Mouse (Mus musculus): ENCODE data around the gene Selplg. TPM values are rescaled to one million over a fixed set of nuclear protein-coding genes. Genes with fewer than 3 reads are reported as not detected.
"Not testable (repeated sequence)": the region's sequence is repeated elsewhere in the genome, so short reads cannot be mapped to it uniquely, and the experiment has no call there.

The Selplg gene
- total and polyA plus RNA-seq, 3 experiments = 3.4 to 14.1 (median 4.5) TPM

- WGBS = 83% methylated on average over 5 of the region's 5 CpGs
- DNase-seq = no peak
- TF ChIP-seq POLR2A (IDR thresholded peaks at IDR 0.05; ENCODE audit: insufficient read depth, low read depth, low read length) = no peak
- no peak for TF ChIP-seq CTCF (IDR thresholded peaks at IDR 0.05)
- TF ChIP-seq EP300 (IDR thresholded peaks at IDR 0.05; ENCODE audit: insufficient read depth, low read depth, low read length) = no peak
Measured at GRCm38 (mm10) chr5:113780763-113781162, 51.7 kb downstream of the Selplg start.

GRCm38 (mm10) chr5:113780082-113780752 is 52.2 kb downstream of the Selplg start:
- H3K4me1 ChIP-seq (ENCODE audit: control insufficient read depth, insufficient read depth, low read length) = no peaks in the 10 kb centered on the region
- H3K4me3 ChIP-seq = no peak overlapping the region
- H3K79me2 ChIP-seq (replicated peaks; ENCODE audit: control insufficient read depth, insufficient read depth, low read length) = no peaks in the 10 kb centered on the region
- H3K27me3 ChIP-seq (ENCODE audit: control insufficient read depth, insufficient read depth, low read length) = no peaks in the 10 kb centered on the region
- H3K27ac ChIP-seq = no peak overlapping the region
- TF ChIP-seq EP300 (IDR thresholded peaks at IDR 0.05; ENCODE audit: insufficient read depth, low read depth, low read length) (no peak), POLR2A (IDR thresholded peaks at IDR 0.05; ENCODE audit: insufficient read depth, low read depth, low read length) (no peak), CTCF (IDR thresholded peaks at IDR 0.05) (no peak)
- no peak overlapping the region for H3K9ac ChIP-seq (ENCODE audit: low read depth, low read length)
- WGBS = 98% methylated on average over 3 of the region's 3 CpGs
- intact Hi-C loops (cut with DNase I) = no loop called here
- DNase-seq = no peak
- no peaks in the 10 kb centered on the region for H3K36me3 ChIP-seq (ENCODE audit: control insufficient read depth, insufficient read depth, low read length)

More at GRCm38 (mm10) chr5:113780763-113781162, 51.7 kb downstream of the Selplg start:
- intact Hi-C loops (cut with DNase I) = no loop called here
- no peak overlapping the region for H3K27ac ChIP-seq
- no peak overlapping the region for H3K4me3 ChIP-seq
- no peak overlapping the region for H3K9ac ChIP-seq (ENCODE audit: low read depth, low read length)
- no peaks in the 10 kb centered on the region for H3K36me3 ChIP-seq (ENCODE audit: control insufficient read depth, insufficient read depth, low read length)
- H3K4me1 ChIP-seq (ENCODE audit: control insufficient read depth, insufficient read depth, low read length) = no peaks in the 10 kb centered on the region
- no peaks in the 10 kb centered on the region for H3K79me2 ChIP-seq (replicated peaks; ENCODE audit: control insufficient read depth, insufficient read depth, low read length)
- no peaks in the 10 kb centered on the region for H3K27me3 ChIP-seq (ENCODE audit: control insufficient read depth, insufficient read depth, low read length)

GRCm38 (mm10) chr5:113779569-113779968 is 52.9 kb downstream of the Selplg start:
- TF ChIP-seq POLR2A (IDR thresholded peaks at IDR 0.05; ENCODE audit: insufficient read depth, low read depth, low read length) = no peak
- no peak for TF ChIP-seq CTCF (IDR thresholded peaks at IDR 0.05)
- no peak for TF ChIP-seq EP300 (IDR thresholded peaks at IDR 0.05; ENCODE audit: insufficient read depth, low read depth, low read length)
- 73% methylated on average over 5 of the region's 5 CpGs for WGBS
- DNase-seq = no peak
- H3K27ac ChIP-seq = no peak overlapping the region
- H3K27me3 ChIP-seq (ENCODE audit: control insufficient read depth, insufficient read depth, low read length) = no peaks in the 10 kb centered on the region
- no peaks in the 10 kb centered on the region for H3K4me1 ChIP-seq (ENCODE audit: control insufficient read depth, insufficient read depth, low read length)
- H3K36me3 ChIP-seq (ENCODE audit: control insufficient read depth, insufficient read depth, low read length) = no peaks in the 10 kb centered on the region
- intact Hi-C loops (cut with DNase I) = no loop called here
- no peaks in the 10 kb centered on the region for H3K79me2 ChIP-seq (replicated peaks; ENCODE audit: control insufficient read depth, insufficient read depth, low read length)
- no peak overlapping the region for H3K9ac ChIP-seq (ENCODE audit: low read depth, low read length)
- H3K4me3 ChIP-seq = no peak overlapping the region

- H3K4me3 ChIP-seq; H3K27me3 ChIP-seq (ENCODE audit: control insufficient read depth, insufficient read depth, low read length); H3K9ac ChIP-seq (ENCODE audit: low read depth, low read length); H3K36me3 ChIP-seq (ENCODE audit: control insufficient read depth, insufficient read depth, low read length); H3K79me2 ChIP-seq (replicated peaks; ENCODE audit: control insufficient read depth, insufficient read depth, low read length); intact Hi-C loops (cut with DNase I); H3K27ac ChIP-seq; H3K4me1 ChIP-seq (ENCODE audit: control insufficient read depth, insufficient read depth, low read length): not testable (repeated sequence)
- peak in 1 of 2 experiments; percentile 31 for DNase-seq
- WGBS = 70% methylated on average over 8 of the region's 8 CpGs
Measured at GRCm38 (mm10) chr5:113777728-113778127, 54.7 kb downstream of the Selplg start.

GRCm38 (mm10) chr5:113776896-113777226 is 55.6 kb downstream of the Selplg start:
- intact Hi-C loops (cut with DNase I) = no loop called here
- TF ChIP-seq EP300 (IDR thresholded peaks at IDR 0.05; ENCODE audit: insufficient read depth, low read depth, low read length) (no peak), CTCF (IDR thresholded peaks at IDR 0.05) (no peak), POLR2A (IDR thresholded peaks at IDR 0.05; ENCODE audit: insufficient read depth, low read depth, low read length) (no peak)
- Histone ChIP-seq H3K36me3 (ENCODE audit: control insufficient read depth, insufficient read depth, low read length) (no peaks in the 10 kb centered on the region), H3K79me2 (replicated peaks; ENCODE audit: control insufficient read depth, insufficient read depth, low read length) (no peaks in the 10 kb centered on the region), H3K4me1 (ENCODE audit: control insufficient read depth, insufficient read depth, low read length) (no peaks in the 10 kb centered on the region), H3K27me3 (ENCODE audit: control insufficient read depth, insufficient read depth, low read length) (no peaks in the 10 kb centered on the region), H3K4me3 (no peak overlapping the region), H3K27ac (no peak overlapping the region), H3K9ac (ENCODE audit: low read depth, low read length) (no peak overlapping the region)
- DNase-seq = peak in 1 of 2 experiments; percentile 60
- 88% methylated on average over 8 of the region's 8 CpGs for WGBS

- no peaks in the 10 kb centered on the region for H3K4me1 ChIP-seq (ENCODE audit: control insufficient read depth, insufficient read depth, low read length)
- intact Hi-C loops (cut with DNase I) = no loop called here
- 90% methylated on average over 15 of the region's 15 CpGs for WGBS
Measured at GRCm38 (mm10) chr5:113776128-113776895, 56.1 kb downstream of the Selplg start.

More at GRCm38 (mm10) chr5:113776128-113776895, 56.1 kb downstream of the Selplg start:
- no peaks in the 10 kb centered on the region for H3K36me3 ChIP-seq (ENCODE audit: control insufficient read depth, insufficient read depth, low read length)
- peaks cover under 1% of the 10 kb centered on the region for H3K79me2 ChIP-seq (replicated peaks; ENCODE audit: control insufficient read depth, insufficient read depth, low read length)
- no peak overlapping the region for H3K4me3 ChIP-seq
- peak in 1 of 2 experiments; percentile 35 for DNase-seq
- no peaks in the 10 kb centered on the region for H3K27me3 ChIP-seq (ENCODE audit: control insufficient read depth, insufficient read depth, low read length)
- TF ChIP-seq POLR2A (IDR thresholded peaks at IDR 0.05; ENCODE audit: insufficient read depth, low read depth, low read length) (no peak), CTCF (IDR thresholded peaks at IDR 0.05) (no peak), EP300 (IDR thresholded peaks at IDR 0.05; ENCODE audit: insufficient read depth, low read depth, low read length) (no peak)
- no peak overlapping the region; the same call in 1 of the 2 replicates for H3K27ac ChIP-seq
- no peak overlapping the region for H3K9ac ChIP-seq (ENCODE audit: low read depth, low read length)

All from heart, adult 2 months (tissue).